Mouse (Mus musculus) small intestine, adult 2 months (tissue): Measurements from ENCODE around the gene 1700001O22Rik.

Experiments
- CTCF ChIP-seq: fragments of 200-500 bp; IDR thresholded peaks from 2 replicates; pipeline ENCODE4 v1.5.1; 2012; ENCODE audit warnings: low read depth, mild to moderate bottlenecking, control low read depth, inconsistent platforms, low read length, moderate library complexity, mixed read lengths; ENCODE audit not compliant: insufficient replicate concordance, insufficient read length; ENCODE audit errors: extremely low read depth
- POLR2A ChIP-seq: fragments of 200-500 bp; IDR thresholded peaks from 2 replicates; pipeline ENCODE4 v1.6.1; 2012; ENCODE audit warnings: low read depth, mild to moderate bottlenecking, control low read depth, inconsistent platforms, low read length, moderate library complexity

GRCm38 (mm10) chr2:30795889-30796275 is 7.6 kb downstream of the 1700001O22Rik start:
- TF ChIP-seq CTCF, result no peak
- TF ChIP-seq POLR2A, result no peak
